Comparison of ENCODE assay signal across 14 mouse cellular contexts in genomic region chr4:44164621-44165020, GRCm38 (mm10).
DNase-seq lines count a peak whose midpoint lies in the region; ATAC-seq and TF ChIP-seq lines count a peak whose summit lies in the region.
"Had no signal": no experiment of that assay in that cellular context is flagged by ENCODE, and none has a peak within 500 bp of the region (broad histone marks: within the 10 kb centered on the region; RNA-seq: fewer than 3 reads in every experiment).

No protein-coding gene starts in this region.

- ATAC-seq in kidney, embryonic 14.5 days (ENCODE audit: low FRiP score, low TSS enrichment) = no peak
- no peak for ATAC-seq in embryonic facial prominence, embryonic 13.5 days (ENCODE audit: insufficient number of reproducible peaks, insufficient read depth, low FRiP score, low TSS enrichment, low read depth)
- ATAC-seq in hindbrain, embryonic 14.5 days (ENCODE audit: low FRiP score) = no peak
- no peak for ATAC-seq in midbrain, embryonic 15.5 days (replicated peaks)
- no peak for ATAC-seq in lung, postnatal 0 days

- H3K9ac ChIP-seq in kidney, embryonic 14.5 days (ENCODE audit: low read depth, low read length) = no peak overlapping the region
- no peak overlapping the region for H3K9ac ChIP-seq in embryonic facial prominence, embryonic 13.5 days
- no peak overlapping the region for H3K9ac ChIP-seq in hindbrain, embryonic 14.5 days
- no peak overlapping the region for H3K9ac ChIP-seq in midbrain, embryonic 15.5 days
- no peak overlapping the region for H3K9ac ChIP-seq in lung, postnatal 0 days (replicated peaks; ENCODE audit: low read depth)
- H3K9ac ChIP-seq: embryonic facial prominence, embryonic 15.5 days had no signal

- DNase-seq in kidney, postnatal 14 days = no peak
- DNase-seq in hindbrain, embryonic 14.5 days (ENCODE audit: low spot score) = no peak
- DNase-seq in adrenal gland, postnatal 25 days = no peak
- DNase-seq in lung, postnatal 0 days (ENCODE audit: low spot score) = no peak
- no peak for DNase-seq in yolk sac, embryonic 10.5 days (ENCODE audit: low spot score)
- DNase-seq: adrenal gland, postnatal 14 days; cerebellum, adult 2 months; kidney, adult 11 months; liver, embryonic 13.5 days had no signal

- H3K4me2 ChIP-seq in kidney, embryonic 14.5 days (replicated peaks; ENCODE audit: low read depth, low read length) = peak overlapping the region; percentile 0; the same call in 1 of the 2 replicates
- H3K4me2 ChIP-seq in embryonic facial prominence, embryonic 13.5 days = peak overlapping the region; percentile 65
- H3K4me2 ChIP-seq in hindbrain, embryonic 14.5 days (replicated peaks) = peak overlapping the region; percentile 85
- H3K4me2 ChIP-seq in midbrain, embryonic 15.5 days = peak overlapping the region; percentile 65
- no peak overlapping the region for H3K4me2 ChIP-seq in lung, postnatal 0 days (replicated peaks; ENCODE audit: low read depth, low read length)
- H3K4me2 ChIP-seq: embryonic facial prominence, embryonic 15.5 days had no signal

- no peaks in the 10 kb centered on the region for H3K9me3 ChIP-seq in kidney, embryonic 14.5 days (ENCODE audit: control insufficient read depth, low read length)
- no peaks in the 10 kb centered on the region for H3K9me3 ChIP-seq in embryonic facial prominence, embryonic 13.5 days
- no peaks in the 10 kb centered on the region for H3K9me3 ChIP-seq in hindbrain, embryonic 14.5 days (ENCODE audit: control insufficient read depth, low read length)
- no peaks in the 10 kb centered on the region for H3K9me3 ChIP-seq in midbrain, embryonic 15.5 days
- H3K9me3 ChIP-seq in lung, postnatal 0 days (ENCODE audit: low read length) = no peaks in the 10 kb centered on the region
- H3K9me3 ChIP-seq: embryonic facial prominence, embryonic 15.5 days; liver, embryonic 13.5 days; megakaryocyte, embryonic 14.5 days had no signal

- H3K4me1 ChIP-seq in kidney, embryonic 14.5 days (ENCODE audit: control insufficient read depth, insufficient read depth, low read length) = peaks cover 31% of the 10 kb centered on the region
- peaks cover 60% of the 10 kb centered on the region for H3K4me1 ChIP-seq in embryonic facial prominence, embryonic 13.5 days
- peaks cover 54% of the 10 kb centered on the region for H3K4me1 ChIP-seq in hindbrain, embryonic 14.5 days (replicated peaks; ENCODE audit: control insufficient read depth, insufficient read depth, low read length)
- H3K4me1 ChIP-seq in midbrain, embryonic 15.5 days = peaks cover 60% of the 10 kb centered on the region
- H3K4me1 ChIP-seq in lung, postnatal 0 days (ENCODE audit: insufficient read depth, low read depth, low read length) = peaks cover 8% of the 10 kb centered on the region

- H3K27me3 ChIP-seq in kidney, embryonic 14.5 days (ENCODE audit: control insufficient read depth, insufficient read depth, low read length) = no peaks in the 10 kb centered on the region
- no peaks in the 10 kb centered on the region for H3K27me3 ChIP-seq in embryonic facial prominence, embryonic 13.5 days
- no peaks in the 10 kb centered on the region for H3K27me3 ChIP-seq in hindbrain, embryonic 14.5 days (ENCODE audit: control insufficient read depth, insufficient read depth, low read length)
- no peaks in the 10 kb centered on the region for H3K27me3 ChIP-seq in midbrain, embryonic 15.5 days (replicated peaks)
- no peaks in the 10 kb centered on the region for H3K27me3 ChIP-seq in lung, postnatal 0 days (replicated peaks; ENCODE audit: insufficient read depth, low read length)
- H3K27me3 ChIP-seq: embryonic facial prominence, embryonic 15.5 days; liver, embryonic 13.5 days; megakaryocyte, embryonic 14.5 days had no signal

- no peak for TF ChIP-seq EP300 in lung, postnatal 0 days (IDR thresholded peaks at IDR 0.05)

- WGBS in kidney, embryonic 14.5 days = 68% methylated on average over 5 of the region's 5 CpGs
- WGBS in embryonic facial prominence, embryonic 13.5 days = 39% methylated on average over 5 of the region's 5 CpGs
- 86% methylated on average over 5 of the region's 5 CpGs for WGBS in hindbrain, embryonic 14.5 days
- 84% methylated on average over 5 of the region's 5 CpGs for WGBS in midbrain, embryonic 15.5 days
- 67% methylated on average over 5 of the region's 5 CpGs for WGBS in lung, postnatal 0 days

- TF ChIP-seq CTCF in lung, postnatal 0 days (IDR thresholded peaks at IDR 0.05) = no peak

- H3K36me3 ChIP-seq in kidney, embryonic 14.5 days (ENCODE audit: control insufficient read depth, insufficient read depth, low read length) = no peaks in the 10 kb centered on the region
- H3K36me3 ChIP-seq in embryonic facial prominence, embryonic 13.5 days = no peaks in the 10 kb centered on the region
- no peaks in the 10 kb centered on the region for H3K36me3 ChIP-seq in hindbrain, embryonic 14.5 days (replicated peaks; ENCODE audit: control insufficient read depth, insufficient read depth)
- no peaks in the 10 kb centered on the region for H3K36me3 ChIP-seq in midbrain, embryonic 15.5 days (replicated peaks)
- H3K36me3 ChIP-seq in lung, postnatal 0 days (ENCODE audit: insufficient read depth, low read length) = no peaks in the 10 kb centered on the region
- H3K36me3 ChIP-seq: embryonic facial prominence, embryonic 15.5 days; liver, embryonic 13.5 days had no signal

- H3K27ac ChIP-seq in kidney, embryonic 14.5 days (ENCODE audit: low read depth, low read length) = no peak overlapping the region
- H3K27ac ChIP-seq in embryonic facial prominence, embryonic 13.5 days = 0 out of 2 replicates have a peak overlapping the region, but pooled peaks have one; percentile 17
- no peak overlapping the region for H3K27ac ChIP-seq in hindbrain, embryonic 14.5 days
- H3K27ac ChIP-seq in midbrain, embryonic 15.5 days = no peak overlapping the region
- H3K27ac ChIP-seq in lung, postnatal 0 days (ENCODE audit: low read length) = no peak overlapping the region
- H3K27ac ChIP-seq: embryonic facial prominence, embryonic 15.5 days; liver, embryonic 13.5 days had no signal

- H3K4me3 ChIP-seq in kidney, embryonic 14.5 days (ENCODE audit: low read length) = no peak overlapping the region
- no peak overlapping the region for H3K4me3 ChIP-seq in embryonic facial prominence, embryonic 13.5 days
- 0 out of 2 replicates have a peak overlapping the region, but pooled peaks have one; percentile 99 for H3K4me3 ChIP-seq in hindbrain, embryonic 14.5 days (replicated peaks; ENCODE audit: low read length)
- H3K4me3 ChIP-seq in midbrain, embryonic 15.5 days = no peak overlapping the region
- H3K4me3 ChIP-seq in lung, postnatal 0 days (ENCODE audit: low read depth, low read length) = no peak overlapping the region
- H3K4me3 ChIP-seq: embryonic facial prominence, embryonic 15.5 days had no signal
